Mouse (Mus musculus): Measurements from ENCODE around the gene Vti1a.

- TF ChIP-seq CTCF (IDR thresholded peaks at IDR 0.05; ENCODE audit: borderline replicate concordance, insufficient read depth, low read depth, low read length), result no peak
- TF ChIP-seq POLR2A (IDR thresholded peaks at IDR 0.05; ENCODE audit: borderline replicate concordance, insufficient read depth, low read length), result no peak
These were observed 60.2 kb downstream of the Vti1a start for GRCm38 (mm10) chr19:55376331-55376730.
